Mouse (Mus musculus): ENCODE data around the gene Stxbp2.

- TF ChIP-seq CTCF (IDR thresholded peaks at IDR 0.05; ENCODE audit: borderline replicate concordance, extremely low read depth, insufficient read depth, insufficient read length) (no peak), POLR2A (IDR thresholded peaks at IDR 0.05; ENCODE audit: borderline replicate concordance, extremely low read depth, insufficient read depth, insufficient read length, poor library complexity, severe bottlenecking) (no peak)
Observed at GRCm38 (mm10) chr8:3676993-3677579, 46.3 kb downstream of the Stxbp2 start.
